Mouse (Mus musculus) forebrain, embryonic 13.5 days (tissue): ENCODE measurements around the gene Selenoo. TPM values are rescaled to one million over a fixed set of nuclear protein-coding genes. Genes with fewer than 3 reads are reported as not detected.
A peak's percentile ranks its signal among the peaks of the same experiment; 100 is the strongest.

ENCODE experiments used
- ATAC-seq: fragments of 200-750 bp; cut with Nextera tagmentation; 2 replicates; pipeline ENCODE4 v1.8.0; 2017
- H3K27ac ChIP-seq: fragments of 300-500 bp; sonication (generic); 2 replicates; pipeline ENCODE4 v1.5.1; 2015; ENCODE audit warnings: inconsistent platforms, mild to moderate bottlenecking, moderate library complexity
- H3K27me3 ChIP-seq: fragments of 300-500 bp; sonication (generic); 2 replicates; pipeline ENCODE4 v1.6.1; 2015; ENCODE audit warnings: mild to moderate bottlenecking, inconsistent platforms
- H3K36me3 ChIP-seq: fragments of 300-500 bp; sonication (generic); 2 replicates; pipeline ENCODE4 v1.6.1; 2015; ENCODE audit warnings: mild to moderate bottlenecking, inconsistent platforms; ENCODE audit not compliant: poor library complexity, severe bottlenecking
- H3K4me1 ChIP-seq: fragments of 300-500 bp; sonication (generic); 2 replicates; pipeline ENCODE4 v1.6.1; 2015; ENCODE audit warnings: inconsistent platforms
- H3K4me2 ChIP-seq: fragments of 300-500 bp; sonication (generic); 2 replicates; pipeline ENCODE4 v1.6.1; 2015; ENCODE audit warnings: inconsistent platforms, mild to moderate bottlenecking, moderate library complexity
- H3K4me3 ChIP-seq: fragments of 300-500 bp; sonication (generic); 2 replicates; pipeline ENCODE4 v1.5.1; 2015; ENCODE audit warnings: mild to moderate bottlenecking, inconsistent platforms
- H3K9ac ChIP-seq: fragments of 300-500 bp; sonication (generic); 2 replicates; pipeline ENCODE4 v1.6.1; 2015; ENCODE audit warnings: mild to moderate bottlenecking, inconsistent platforms
- H3K9me3 ChIP-seq: fragments of 300-500 bp; sonication (generic); replicated peaks from 2 replicates; pipeline ENCODE4 v1.6.1; 2016; ENCODE audit warnings: inconsistent platforms
- WGBS: fragments of 180-500 bp; shearing (Covaris S2); methylation state at CpG from one replicate; pipeline ENCODE4 v1.1.7; 2015; 5-methylcytosine and 5-hydroxymethylcytosine counted together
- polyA plus RNA-seq: library from polyadenylated mRNA; unstranded; fragments of >200 nt; fragmentation: Nextera tagmentation; extraction: Ambion mirVana; gene quantifications from 2 replicates; pipeline ENCODE4 v1.2.1, GENCODE M21; 2015

The Selenoo gene
- polyA plus RNA-seq, 1 experiment from 2014 or later: 22.5 TPM

- Histone ChIP-seq H3K9me3 (no peaks in the 10 kb centered on the region), H3K4me2 (no peak overlapping the region), H3K36me3 (0 out of 2 replicates have a peak, but pooled peaks cover 4% of the 10 kb centered on the region), H3K4me3 (no peak overlapping the region), H3K27ac (no peak overlapping the region), H3K4me1 (peaks cover 24% of the 10 kb centered on the region), H3K9ac (no peak overlapping the region), H3K27me3 (peaks cover 12% of the 10 kb centered on the region; the same call in 1 of the 2 replicates)
- no peak for ATAC-seq
- WGBS: 93% methylated on average over 5 of the region's 5 CpGs
Measured at GRCm38 (mm10) chr15:89136461-89137155, 47.7 kb downstream of the Selenoo start.

GRCm38 (mm10) chr15:89137378-89138045 is 48.6 kb downstream of the Selenoo start:
- Histone ChIP-seq H3K27me3 (peaks cover 12% of the 10 kb centered on the region; the same call in 1 of the 2 replicates), H3K4me1 (peaks cover 24% of the 10 kb centered on the region), H3K36me3 (peaks cover 4% of the 10 kb centered on the region; the same call in 1 of the 2 replicates), H3K27ac (no peak overlapping the region), H3K9me3 (no peaks in the 10 kb centered on the region), H3K9ac (no peak overlapping the region), H3K4me2 (no peak overlapping the region), H3K4me3 (no peak overlapping the region)
- WGBS: 71% methylated on average over 11 of the region's 11 CpGs
- no peak for ATAC-seq

GRCm38 (mm10) chr15:89138046-89138405 is 49.1 kb downstream of the Selenoo start:
- H3K36me3 ChIP-seq: peaks cover 9% of the 10 kb centered on the region
- ATAC-seq: no peak
- no peak overlapping the region for H3K4me2 ChIP-seq
- H3K27ac ChIP-seq: no peak overlapping the region
- H3K9me3 ChIP-seq: no peaks in the 10 kb centered on the region
- H3K27me3 ChIP-seq: peaks cover 12% of the 10 kb centered on the region; the same call in 1 of the 2 replicates
- H3K4me3 ChIP-seq: no peak overlapping the region
- WGBS: 86% methylated on average over 7 of the region's 7 CpGs
- H3K9ac ChIP-seq: no peak overlapping the region
- H3K4me1 ChIP-seq: peaks cover 24% of the 10 kb centered on the region

DNA sequence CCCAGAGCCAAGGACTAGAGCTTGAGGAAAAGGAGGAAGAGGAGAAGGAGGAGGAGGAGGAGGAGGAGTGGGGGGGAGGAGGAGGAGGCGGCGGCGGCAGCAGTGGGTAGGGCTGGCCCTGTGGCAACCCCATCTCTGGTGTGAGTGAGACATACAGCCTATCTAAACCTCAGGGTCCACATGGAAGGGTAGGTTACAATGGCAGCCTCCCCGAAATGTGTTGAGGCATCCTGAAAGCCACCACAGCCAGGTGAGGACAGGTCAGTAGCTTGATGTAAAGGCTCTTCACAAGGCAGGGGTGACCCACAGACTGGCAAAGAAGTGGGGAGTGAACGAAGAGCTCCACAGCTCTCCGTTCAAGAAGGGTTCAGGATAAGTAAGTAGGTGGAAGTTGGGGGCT is 49.6 kb downstream of the Selenoo start:
- H3K27ac ChIP-seq: no peak overlapping the region
- no peaks in the 10 kb centered on the region for H3K9me3 ChIP-seq
- H3K27me3 ChIP-seq: peaks cover 12% of the 10 kb centered on the region; the same call in 1 of the 2 replicates
- WGBS: 90% methylated on average over 6 of the region's 6 CpGs
- no peak overlapping the region for H3K4me2 ChIP-seq
- no peak for ATAC-seq
- peaks cover 24% of the 10 kb centered on the region for H3K4me1 ChIP-seq
- peaks cover 14% of the 10 kb centered on the region for H3K36me3 ChIP-seq
- no peak overlapping the region for H3K9ac ChIP-seq
- H3K4me3 ChIP-seq: no peak overlapping the region

DNA sequence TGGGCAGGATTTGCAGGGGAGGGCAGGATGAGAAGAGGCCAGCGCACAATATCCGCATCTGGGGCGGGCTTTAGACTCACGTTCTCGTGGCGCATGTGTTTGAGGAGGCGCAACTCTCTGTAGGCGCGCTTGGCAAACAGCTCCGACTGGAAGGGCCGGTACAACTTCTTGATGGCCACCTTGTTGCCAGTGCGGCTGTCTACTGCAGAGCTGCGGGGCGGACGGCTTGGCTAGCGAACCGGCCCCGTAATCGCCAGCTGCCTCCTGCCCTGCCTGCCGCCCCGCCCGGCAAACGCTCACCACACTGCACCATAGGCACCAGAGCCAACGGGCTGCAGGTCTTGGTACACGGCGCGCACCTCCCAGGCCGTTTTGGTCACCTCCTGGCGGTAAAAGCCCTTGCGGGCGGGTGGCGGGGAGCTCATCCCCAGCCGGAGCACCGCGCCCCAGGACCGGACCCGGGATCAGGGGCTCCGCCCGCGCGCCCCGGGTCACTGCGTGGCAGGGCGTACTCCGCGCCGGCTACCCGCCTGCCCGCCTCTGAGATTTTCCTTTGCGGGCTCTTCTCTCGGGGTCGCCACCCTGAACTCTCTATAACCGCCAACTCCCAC is 51.3 kb downstream of the Selenoo start:
- Histone ChIP-seq H3K27me3 (peaks cover 12% of the 10 kb centered on the region; the same call in 1 of the 2 replicates), H3K36me3 (peaks cover 30% of the 10 kb centered on the region), H3K4me2 (peak overlapping the region; percentile 97), H3K9me3 (no peaks in the 10 kb centered on the region), H3K27ac (no peak overlapping the region), H3K4me1 (peaks cover 24% of the 10 kb centered on the region), H3K4me3 (peak overlapping the region; percentile 55), H3K9ac (peak overlapping the region; percentile 76)
- WGBS: under 1% methylated on average over 53 of the region's 53 CpGs
- peak; percentile 36 for ATAC-seq

GRCm38 (mm10) chr15:89140659-89141252 is 51.9 kb downstream of the Selenoo start, which contains the start of gene Mapk12:
TSS of gene Mapk12 (minus strand) at chr15:89140703.
- Histone ChIP-seq H3K27ac (no peak within 1 kb of the TSS), H3K36me3 (peaks cover 36% of the 10 kb centered on the region), H3K4me1 (peaks cover 24% of the 10 kb centered on the region), H3K4me3 (peak within 1 kb of the TSS; percentile 55), H3K9ac (peak within 1 kb of the TSS; percentile 76), H3K4me2 (peak within 1 kb of the TSS; percentile 97), H3K27me3 (peaks cover 12% of the 10 kb centered on the region; the same call in 1 of the 2 replicates), H3K9me3 (no peaks in the 10 kb centered on the region)
- ATAC-seq: peak; percentile 60
- 1% methylated on average over 20 of the region's 21 CpGs for WGBS

GRCm38 (mm10) chr15:89141443-89141842 is 52.6 kb downstream of the Selenoo start:
- no peaks in the 10 kb centered on the region for H3K9me3 ChIP-seq
- H3K4me2 ChIP-seq: peak overlapping the region; percentile 97; the same call in 1 of the 2 replicates
- no peak overlapping the region for H3K4me3 ChIP-seq
- H3K4me1 ChIP-seq: peaks cover 29% of the 10 kb centered on the region
- ATAC-seq: no peak
- H3K27ac ChIP-seq: no peak overlapping the region
- H3K27me3 ChIP-seq: peaks cover 12% of the 10 kb centered on the region; the same call in 1 of the 2 replicates
- WGBS: 32% methylated on average over 5 of the region's 5 CpGs
- H3K36me3 ChIP-seq: peaks cover 41% of the 10 kb centered on the region
- H3K9ac ChIP-seq: no peak overlapping the region

GRCm38 (mm10) chr15:89141905-89142304 is 53.0 kb downstream of the Selenoo start:
- Histone ChIP-seq H3K27ac (no peak overlapping the region), H3K9me3 (no peaks in the 10 kb centered on the region), H3K4me2 (no peak overlapping the region), H3K9ac (no peak overlapping the region), H3K36me3 (peaks cover 41% of the 10 kb centered on the region), H3K27me3 (peaks cover 12% of the 10 kb centered on the region; the same call in 1 of the 2 replicates), H3K4me1 (peaks cover 33% of the 10 kb centered on the region), H3K4me3 (no peak overlapping the region)
- WGBS: 83% methylated on average over 4 of the region's 4 CpGs
- ATAC-seq: no peak

DNA sequence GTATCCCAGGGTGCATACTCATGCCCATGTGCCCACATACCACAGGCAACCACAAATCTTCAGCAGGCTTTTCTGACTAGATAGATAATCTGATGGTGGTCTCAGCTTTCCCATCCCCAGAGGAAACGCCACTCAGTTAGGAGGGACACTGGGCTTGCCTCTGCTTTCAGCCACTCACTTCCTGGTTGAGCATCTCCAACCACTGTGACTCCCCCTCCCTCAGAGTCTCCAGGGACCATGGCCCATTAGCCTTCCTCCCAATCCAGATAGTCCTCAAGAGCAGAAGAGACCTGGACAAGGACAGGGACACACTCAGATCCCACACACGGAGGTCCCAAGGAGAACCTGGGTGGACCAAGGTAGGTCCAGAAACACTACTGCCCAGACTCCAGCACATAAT is 54.2 kb downstream of the Selenoo start:
- Histone ChIP-seq H3K36me3 (peaks cover 41% of the 10 kb centered on the region), H3K27ac (no peak overlapping the region), H3K4me3 (no peak overlapping the region), H3K27me3 (peaks cover 12% of the 10 kb centered on the region; the same call in 1 of the 2 replicates), H3K9me3 (no peaks in the 10 kb centered on the region), H3K9ac (no peak overlapping the region), H3K4me2 (no peak overlapping the region), H3K4me1 (peaks cover 44% of the 10 kb centered on the region)
- WGBS: 89% methylated on average over 2 of the region's 2 CpGs
- no peak for ATAC-seq

- H3K9me3 ChIP-seq: no peaks in the 10 kb centered on the region
- 0 out of 2 replicates have a peak, but pooled peaks cover 3% of the 10 kb centered on the region for H3K27me3 ChIP-seq
- peaks cover 46% of the 10 kb centered on the region for H3K4me1 ChIP-seq
- H3K9ac ChIP-seq: no peak overlapping the region
- ATAC-seq: no peak
- peaks cover 41% of the 10 kb centered on the region for H3K36me3 ChIP-seq
- no peak overlapping the region for H3K4me2 ChIP-seq
- no peak overlapping the region for H3K27ac ChIP-seq
- no peak overlapping the region for H3K4me3 ChIP-seq
- WGBS: 95% methylated on average over 11 of the region's 11 CpGs
Measured at GRCm38 (mm10) chr15:89144965-89145364, 56.1 kb downstream of the Selenoo start.

GRCm38 (mm10) chr15:89145813-89146350 is 57.0 kb downstream of the Selenoo start:
- WGBS: 84% methylated on average over 24 of the region's 24 CpGs
- no peak overlapping the region for H3K9ac ChIP-seq
- peak overlapping the region; percentile 75 for H3K4me3 ChIP-seq
- no peak overlapping the region for H3K27ac ChIP-seq
- H3K27me3 ChIP-seq: no peaks in the 10 kb centered on the region
- peaks cover 42% of the 10 kb centered on the region for H3K4me1 ChIP-seq
- no peaks in the 10 kb centered on the region for H3K9me3 ChIP-seq
- ATAC-seq: no peak
- peak overlapping the region; percentile 78 for H3K4me2 ChIP-seq
- H3K36me3 ChIP-seq: peaks cover 41% of the 10 kb centered on the region
